Mouse (Mus musculus) bone marrow, adult 2 months (tissue): ENCODE data around the gene Rexo2.

Experiments used
- CTCF ChIP-seq: fragments of 200-500 bp; IDR thresholded peaks from 2 replicates; pipeline ENCODE4 v1.5.1; 2011; ENCODE audit warnings: low read length, control low read depth; ENCODE audit not compliant: control insufficient read depth, insufficient read depth
- POLR2A ChIP-seq: fragments of 200-500 bp; IDR thresholded peaks from 2 replicates; pipeline ENCODE4 v1.6.1; 2011; ENCODE audit warnings: low read depth, mild to moderate bottlenecking, control low read depth, low read length, borderline replicate concordance; ENCODE audit not compliant: control insufficient read depth

GRCm38 (mm10) chr9:48501192-48501591 lies 20.8 kb upstream of the Rexo2 start:
- no peak for TF ChIP-seq CTCF
- no peak for TF ChIP-seq POLR2A
